Mouse (Mus musculus) CH12.LX (cell line): ENCODE results near the gene Slc25a20. TPM values are rescaled to one million over a fixed set of nuclear protein-coding genes. Genes with fewer than 3 reads are reported as not detected.
A peak's percentile ranks its signal among the peaks of the same experiment; 100 is the strongest.

ENCODE experiments used
- DNase-seq: peaks from one replicate; pipeline ENCODE4 v3.0.0-alpha.2; 2013; ENCODE audit errors: extremely low read depth
- H3K27ac ChIP-seq: 2 replicates; pipeline ENCODE4 v1.5.1; 2012; ENCODE audit warnings: low read depth, mild to moderate bottlenecking, control low read depth, moderate library complexity; ENCODE audit not compliant: insufficient read depth
- H3K27me3 ChIP-seq: replicated peaks from 2 replicates; pipeline ENCODE3; 2012; ENCODE audit warnings: inconsistent platforms
- H3K36me3 ChIP-seq, 2 experiments: replicated peaks in 1 of 2; 2 replicates each; pipeline versions ENCODE3 to v1.6.1; 2012; ENCODE audit warnings: inconsistent platforms in 1 of 2, low read length in 1 of 2, mild to moderate bottlenecking in 1 of 2, mixed read lengths in 1 of 2, moderate library complexity in 1 of 2; ENCODE audit not compliant: control insufficient read depth in 1 of 2, insufficient read depth in 1 of 2
- H3K4me1 ChIP-seq, 2 experiments: 2 replicates each; pipeline ENCODE4 v1.6.1; 2012; ENCODE audit warnings: inconsistent platforms in 1 of 2, moderate library complexity in 1 of 2; ENCODE audit not compliant: insufficient read depth in 2 of 2, control insufficient read depth in 1 of 2
- H3K4me2 ChIP-seq: 2 replicates; pipeline ENCODE4 v1.6.1; 2012; ENCODE audit warnings: low read depth, mild to moderate bottlenecking, control low read depth; ENCODE audit not compliant: poor library complexity, insufficient read depth, severe bottlenecking
- H3K4me3 ChIP-seq, 3 experiments: fragments of 150-350 bp in 1 of 3; sonication (generic) in 1 of 3; replicated peaks in 1 of 3; 2 replicates each; pipeline versions ENCODE3 to v1.5.1; 2011 to 2012; ENCODE audit warnings: low read depth in 2 of 3, low read length in 2 of 3, mild to moderate bottlenecking in 2 of 3, moderate library complexity in 2 of 3, control low read depth in 1 of 3, improper control_type of control experiment in 1 of 3, inconsistent platforms in 1 of 3, mixed read lengths in 1 of 3; ENCODE audit not compliant: poor library complexity in 1 of 3
- H3K79me2 ChIP-seq: replicated peaks from 2 replicates; pipeline ENCODE4 v1.6.1; 2012; ENCODE audit warnings: mild to moderate bottlenecking, moderate library complexity; ENCODE audit not compliant: control insufficient read depth, poor library complexity, insufficient read depth, severe bottlenecking; ENCODE audit errors: extremely low read depth
- H3K9ac ChIP-seq: 2 replicates; pipeline ENCODE4 v1.6.1; 2012; ENCODE audit warnings: low read depth, mild to moderate bottlenecking, control low read depth, moderate library complexity; ENCODE audit not compliant: insufficient read depth
- H3K9me3 ChIP-seq: replicated peaks from 2 replicates; pipeline ENCODE3; 2012; ENCODE audit warnings: low read length, inconsistent platforms, mixed read lengths
- CHD2 ChIP-seq: IDR thresholded peaks from 2 replicates; pipeline ENCODE4 v1.6.1; 2011; ENCODE audit warnings: low read length, improper control_type of control experiment
- CTCF ChIP-seq, 2 experiments: IDR thresholded peaks in 1 of 2; conservative IDR thresholded peaks in 1 of 2; 2 replicates each; pipeline ENCODE4 v1.5.1; 2011 to 2012; ENCODE audit warnings: low read depth in 2 of 2, low read length in 2 of 2, improper control_type of control experiment in 1 of 2, inconsistent platforms in 1 of 2, mild to moderate bottlenecking in 1 of 2, moderate library complexity in 1 of 2
- ELF1 ChIP-seq: IDR thresholded peaks from 2 replicates; pipeline ENCODE4 v1.6.1; 2014; ENCODE audit warnings: low read depth, mild to moderate bottlenecking, inconsistent platforms, low read length, improper control_type of control experiment
- EP300 ChIP-seq: IDR thresholded peaks from 2 replicates; pipeline ENCODE4 v1.6.1; 2011; ENCODE audit warnings: low read length, improper control_type of control experiment
- JUND ChIP-seq: conservative IDR thresholded peaks from 2 replicates; pipeline ENCODE4 v1.6.1; 2011; ENCODE audit warnings: low read depth, low read length, improper control_type of control experiment
- MEF2A ChIP-seq: IDR thresholded peaks from 2 replicates; pipeline ENCODE4 v1.6.1; 2014; ENCODE audit warnings: low read depth, mild to moderate bottlenecking, inconsistent platforms, low read length, improper control_type of control experiment, borderline replicate concordance
- MYC ChIP-seq: IDR thresholded peaks from 2 replicates; pipeline ENCODE4 v1.6.1; 2011; ENCODE audit warnings: low read depth, mild to moderate bottlenecking, improper control_type of control experiment, low read length
- PAX5 ChIP-seq: IDR thresholded peaks from 2 replicates; pipeline ENCODE4 v1.6.1; 2012; ENCODE audit warnings: low read length, inconsistent platforms, mixed read lengths
- POLR2A ChIP-seq: IDR thresholded peaks from 2 replicates; pipeline ENCODE4 v1.6.1; 2011; ENCODE audit warnings: low read depth, mild to moderate bottlenecking, improper control_type of control experiment, low read length
- RAD21 ChIP-seq: IDR thresholded peaks from 2 replicates; pipeline ENCODE4 v1.6.1; 2011; ENCODE audit warnings: low read depth, mild to moderate bottlenecking, low read length, improper control_type of control experiment, moderate library complexity
- SMC3 ChIP-seq: IDR thresholded peaks from 2 replicates; pipeline ENCODE4 v1.6.1; 2011; ENCODE audit warnings: low read depth, low read length, improper control_type of control experiment
- TCF12 ChIP-seq: IDR thresholded peaks from 2 replicates; pipeline ENCODE4 v1.6.1; 2014; ENCODE audit warnings: low read depth, mild to moderate bottlenecking, inconsistent platforms, low read length, improper control_type of control experiment
- USF1 ChIP-seq: IDR thresholded peaks from 2 replicates; pipeline ENCODE4 v1.6.1; 2014; ENCODE audit warnings: low read depth, mild to moderate bottlenecking, inconsistent platforms, low read length, improper control_type of control experiment
- ZC3H11A ChIP-seq: IDR thresholded peaks from 2 replicates; pipeline ENCODE4 v1.6.1; 2012; ENCODE audit warnings: low read depth, mild to moderate bottlenecking, inconsistent platforms, low read length, improper control_type of control experiment
- ZKSCAN1 ChIP-seq: IDR thresholded peaks from 2 replicates; pipeline ENCODE4 v1.6.1; 2012; ENCODE audit warnings: low read depth, inconsistent platforms, low read length, improper control_type of control experiment, borderline replicate concordance
- dilution Hi-C: fragments of 300-500 bp; cut with MboI; formaldehyde crosslinking; loops from 2 replicates; pipeline ENCODE4 v1.14.3; 2020; ENCODE audit warnings: low sequenced_read_pairs; ENCODE audit not compliant: extremely low pct_unique_long_range_greater_than_20kb, extremely low pct_ligation_motif_present
- in situ Hi-C: fragments of 300-500 bp; cut with MboI; formaldehyde crosslinking; loops from 3 replicates; pipeline ENCODE4 v1.14.3; 2019; ENCODE audit warnings: low sequenced_read_pairs, low pct_ligation_motif_present, low pct_unique_long_range_greater_than_20kb, mixed read lengths
- polyA plus RNA-seq: library from polyadenylated mRNA; unstranded; fragments of >175 nt; gene quantifications from 2 replicates; pipeline ENCODE4 v1.2.1, GENCODE M21; 2012; ENCODE audit warnings: low read depth; ENCODE audit not compliant: insufficient read length
- total RNA-seq, 2 experiments: library from RNA; depleted of rRNA; stranded (reverse); fragments of 300-350 nt in 1 of 2; fragments of >200 nt in 1 of 2; gene quantifications; 2 replicates each; pipeline ENCODE4 v1.2.3; 2012 to 2014

The Slc25a20 gene
- total and polyA plus RNA-seq, 3 experiments, result 15.9 to 18.9 (median 16.7) TPM

DNA sequence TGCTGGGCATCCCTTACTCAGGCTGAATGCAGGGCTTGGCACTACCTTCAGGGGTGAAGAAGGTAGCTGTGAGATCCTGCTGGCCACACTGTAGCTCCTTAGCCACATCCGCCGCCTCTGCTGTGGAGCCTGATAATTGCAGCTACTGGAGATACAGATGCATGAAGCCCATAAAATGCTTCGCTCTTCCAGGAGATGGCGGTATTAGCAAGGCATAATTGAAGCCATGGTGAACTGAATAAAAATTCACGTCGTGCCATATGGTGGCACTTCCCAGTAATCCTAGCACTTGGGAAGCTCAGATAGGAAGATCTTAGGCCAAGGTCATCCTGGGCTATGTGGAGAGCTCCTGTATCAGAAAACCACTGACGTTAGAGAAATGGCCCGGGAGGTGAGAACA lies 8.0 kb downstream of the Slc25a20 start:
- H3K4me2 ChIP-seq, result no peak overlapping the region
- no peak overlapping the region for H3K27ac ChIP-seq
- H3K9ac ChIP-seq, result no peak overlapping the region
- peaks cover 4 to 15% of the 10 kb centered on the region in 2 experiments; a peak in 3 of 4 replicates for H3K4me1 ChIP-seq
- peaks cover 11 to 29% of the 10 kb centered on the region in 2 experiments for H3K36me3 ChIP-seq
- H3K4me3 ChIP-seq, result no peak overlapping the region
- H3K9me3 ChIP-seq, result no peaks in the 10 kb centered on the region
- TF ChIP-seq SMC3 (peak; percentile 30), POLR2A (no peak), RAD21 (peak; percentile 53), MYC (no peak), ELF1 (no peak), CTCF (conservative IDR thresholded peaks at IDR 0.05 in 1 of 2, IDR thresholded peaks at IDR 0.05 in 1 of 2; ENCODE audit: low read depth in 2 of 2, low read length in 2 of 2) (peak in 1 of 2 experiments; percentile 62; a peak in 3 of 4 replicates)
- peak; percentile 43 for DNase-seq
- dilution Hi-C loops, result no loop called here
- in situ Hi-C loops, result no loop called here
- H3K79me2 ChIP-seq, result no peaks in the 10 kb centered on the region
- H3K27me3 ChIP-seq, result no peaks in the 10 kb centered on the region

DNA sequence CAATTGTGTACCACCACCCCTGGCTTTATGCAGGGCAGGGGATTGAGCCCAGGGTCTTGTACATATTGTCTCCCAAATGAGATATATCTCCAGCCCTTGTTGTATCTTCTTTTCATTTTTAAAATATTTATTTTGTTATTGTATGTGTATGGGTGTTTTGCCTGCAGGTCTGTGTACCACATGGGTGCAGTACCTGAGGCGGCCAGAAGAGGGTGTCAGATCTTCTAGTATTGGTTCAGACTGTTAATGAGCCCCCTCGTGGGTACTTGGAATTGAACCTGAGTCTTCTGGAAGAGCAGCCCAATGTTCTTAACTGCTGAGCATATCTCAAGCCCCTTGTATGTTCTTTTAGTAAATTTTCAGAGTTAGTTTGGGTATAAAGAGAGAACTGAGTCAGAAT lies 11.3 kb downstream of the Slc25a20 start:
- Histone ChIP-seq H3K4me1 (peaks cover 4 to 15% of the 10 kb centered on the region in 2 experiments; a peak in 3 of 4 replicates), H3K27me3 (no peaks in the 10 kb centered on the region), H3K36me3 (peaks cover 15 to 50% of the 10 kb centered on the region in 2 experiments), H3K9me3 (no peaks in the 10 kb centered on the region), H3K79me2 (no peaks in the 10 kb centered on the region), H3K4me2 (no peak overlapping the region), H3K27ac (no peak overlapping the region), H3K4me3 (no peak overlapping the region), H3K9ac (no peak overlapping the region)
- peak; percentile 43 for DNase-seq
- TF ChIP-seq CTCF (conservative IDR thresholded peaks at IDR 0.05 in 1 of 2, IDR thresholded peaks at IDR 0.05 in 1 of 2; ENCODE audit: low read depth in 2 of 2, low read length in 2 of 2) (peak; percentile 37 to 53), SMC3 (peak; percentile 10; the same call in 1 of the 2 replicates), ZC3H11A (no peak)
- dilution Hi-C loops, result no loop called here
- in situ Hi-C loops, result no loop called here

DNA sequence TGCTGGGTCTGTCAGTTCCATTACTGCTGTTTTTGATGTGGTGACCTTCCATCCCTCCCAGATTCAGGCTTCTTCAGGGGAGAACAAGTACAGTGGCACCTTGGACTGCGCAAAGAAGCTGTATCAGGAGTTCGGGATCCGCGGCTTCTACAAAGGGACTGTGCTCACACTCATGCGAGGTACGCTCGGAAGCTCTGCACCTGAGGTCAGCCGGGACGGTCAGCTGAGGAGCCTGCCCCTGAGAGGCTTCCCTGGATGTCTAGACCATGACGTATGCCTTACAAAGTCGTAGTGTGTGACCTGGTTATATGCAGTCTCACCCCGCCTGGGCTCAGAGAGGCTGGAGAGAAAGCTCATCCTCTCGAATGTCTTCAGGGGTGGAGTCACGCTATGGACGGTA lies 18.1 kb downstream of the Slc25a20 start:
- Histone ChIP-seq H3K9me3 (no peaks in the 10 kb centered on the region), H3K79me2 (no peaks in the 10 kb centered on the region), H3K4me2 (no peak overlapping the region), H3K4me3 (no peak overlapping the region), H3K27ac (no peak overlapping the region), H3K36me3 (peaks cover 19 to 71% of the 10 kb centered on the region in 2 experiments), H3K4me1 (no peaks in the 10 kb centered on the region)
- in situ Hi-C loops, result no loop called here
- DNase-seq, result no peak
- TF ChIP-seq JUND (no peak), SMC3 (no peak), POLR2A (no peak), EP300 (no peak), MEF2A (no peak), MYC (no peak), ZC3H11A (no peak), TCF12 (no peak), USF1 (no peak), ZKSCAN1 (no peak), PAX5 (no peak), CHD2 (no peak), ELF1 (no peak)
- TF ChIP-seq, all 38 proteins: peak for 0
- dilution Hi-C loops, result no loop called here
- H3K9ac ChIP-seq, result no peak overlapping the region
- H3K27me3 ChIP-seq, result no peaks in the 10 kb centered on the region
